Mouse (Mus musculus): ENCODE data around the gene Olfr1467. TPM values are rescaled to one million over a fixed set of nuclear protein-coding genes. Genes with fewer than 3 reads are reported as not detected.

Olfr1467 gene
- polyA plus RNA-seq (2015; fragmentation: Nextera tagmentation; extraction: Ambion mirVana): not detected in 2 replicates

- no peaks in the 10 kb centered on the region for H3K4me1 ChIP-seq
- H3K36me3 ChIP-seq: no peaks in the 10 kb centered on the region
- H3K4me3 ChIP-seq (replicated peaks): no peak within 1 kb of the TSS
- no peak within 1 kb of the TSS for H3K9ac ChIP-seq (replicated peaks)
- no peak within 1 kb of the TSS for H3K4me2 ChIP-seq
- ATAC-seq (ENCODE audit: low FRiP score): no peak
- no peaks in the 10 kb centered on the region for H3K9me3 ChIP-seq (replicated peaks)
- no peaks in the 10 kb centered on the region for H3K27me3 ChIP-seq (replicated peaks)
- 79% methylated on average over 2 of the region's 2 CpGs for WGBS
- no peak within 1 kb of the TSS for H3K27ac ChIP-seq (replicated peaks)
Observed at GRCm38 (mm10) chr19:13361936-13362335, at the start of gene Olfr1467. TSS of gene Olfr1467 (plus strand) at chr19:13362236.

- no peak within 1 kb of the TSS for H3K27ac ChIP-seq (replicated peaks)
- no peak within 1 kb of the TSS for H3K9ac ChIP-seq (replicated peaks)
- H3K36me3 ChIP-seq: no peaks in the 10 kb centered on the region
- H3K4me2 ChIP-seq: no peak within 1 kb of the TSS
- peaks cover 8% of the 10 kb centered on the region; the same call in 1 of the 2 replicates for H3K9me3 ChIP-seq (replicated peaks)
- no peaks in the 10 kb centered on the region for H3K27me3 ChIP-seq (replicated peaks)
- no peak within 1 kb of the TSS for H3K4me3 ChIP-seq (replicated peaks)
- no peak for ATAC-seq (ENCODE audit: low FRiP score)
- no peaks in the 10 kb centered on the region for H3K4me1 ChIP-seq
Observed at GRCm38 (mm10) chr19:13315441-13315840, 46.6 kb upstream of the Olfr1467 start, which contains the start of gene Olfr1465. TSS of gene Olfr1465 (minus strand) at chr19:13315541.

- H3K27me3 ChIP-seq (replicated peaks): no peaks in the 10 kb centered on the region
- WGBS: 92% methylated on average over 2 of the region's 2 CpGs
- H3K4me1 ChIP-seq: no peaks in the 10 kb centered on the region
- H3K4me2 ChIP-seq: no peak within 1 kb of the TSS
- H3K27ac ChIP-seq (replicated peaks): no peak within 1 kb of the TSS
- H3K9me3 ChIP-seq (replicated peaks): peaks cover 14% of the 10 kb centered on the region
- no peaks in the 10 kb centered on the region for H3K36me3 ChIP-seq
- ATAC-seq (ENCODE audit: low FRiP score): no peak
- no peak within 1 kb of the TSS for H3K4me3 ChIP-seq (replicated peaks)
- H3K9ac ChIP-seq (replicated peaks): no peak within 1 kb of the TSS
Observed at GRCm38 (mm10) chr19:13338562-13338961, 23.5 kb upstream of the Olfr1467 start, which contains the start of gene Olfr1466. TSS of gene Olfr1466 (plus strand) at chr19:13338862.

GRCm38 (mm10) chr19:13407549-13407948 lies 45.5 kb downstream of the Olfr1467 start, which contains the start of gene Olfr1469:
TSS of gene Olfr1469 (plus strand) at chr19:13407849.
- WGBS: 80% methylated on average over 2 of the region's 2 CpGs
- no peak for ATAC-seq (ENCODE audit: low FRiP score)
- no peak within 1 kb of the TSS for H3K4me2 ChIP-seq
- H3K4me3 ChIP-seq (replicated peaks): no peak within 1 kb of the TSS
- peaks cover 15% of the 10 kb centered on the region; the same call in 1 of the 2 replicates for H3K9me3 ChIP-seq (replicated peaks)
- no peak within 1 kb of the TSS for H3K9ac ChIP-seq (replicated peaks)
- H3K27ac ChIP-seq (replicated peaks): no peak within 1 kb of the TSS
- H3K36me3 ChIP-seq: no peaks in the 10 kb centered on the region
- H3K4me1 ChIP-seq: no peaks in the 10 kb centered on the region
- H3K27me3 ChIP-seq (replicated peaks): no peaks in the 10 kb centered on the region

Other genes with a start within 250 kb of the Olfr1467 start
- 0.03 TPM in 1 of 2 replicates, not detected in the other for gene Olfr1459, start 212.7 kb upstream of the Olfr1467 start, polyA plus RNA-seq (2015; fragmentation: Nextera tagmentation; extraction: Ambion mirVana)
- not detected in 2 replicates for gene Olfr1461, start 199.2 kb upstream of the Olfr1467 start, polyA plus RNA-seq (2015; fragmentation: Nextera tagmentation; extraction: Ambion mirVana)
- gene Olfr1462, start 176.5 kb upstream of the Olfr1467 start, polyA plus RNA-seq (2015; fragmentation: Nextera tagmentation; extraction: Ambion mirVana): not detected in 2 replicates
- gene Olfr1463, start 130.9 kb upstream of the Olfr1467 start, polyA plus RNA-seq (2015; fragmentation: Nextera tagmentation; extraction: Ambion mirVana): not detected in 2 replicates
- not detected in 2 replicates for gene Olfr1465, start 46.7 kb upstream of the Olfr1467 start, polyA plus RNA-seq (2015; fragmentation: Nextera tagmentation; extraction: Ambion mirVana)
- not detected in 2 replicates for gene Olfr1466, start 23.4 kb upstream of the Olfr1467 start, polyA plus RNA-seq (2015; fragmentation: Nextera tagmentation; extraction: Ambion mirVana)
- not detected in 2 replicates for gene Olfr1469, start 45.6 kb downstream of the Olfr1467 start, polyA plus RNA-seq (2015; fragmentation: Nextera tagmentation; extraction: Ambion mirVana)
- not detected in 2 replicates for gene Olfr1471, start 81.2 kb downstream of the Olfr1467 start, polyA plus RNA-seq (2015; fragmentation: Nextera tagmentation; extraction: Ambion mirVana)
- not detected in 2 replicates for gene Olfr1472, start 93.8 kb downstream of the Olfr1467 start, polyA plus RNA-seq (2015; fragmentation: Nextera tagmentation; extraction: Ambion mirVana)
- gene Olfr1474, start 107.3 kb downstream of the Olfr1467 start, polyA plus RNA-seq (2015; fragmentation: Nextera tagmentation; extraction: Ambion mirVana): not detected in 2 replicates
- gene Olfr1475, start 118.0 kb downstream of the Olfr1467 start, polyA plus RNA-seq (2015; fragmentation: Nextera tagmentation; extraction: Ambion mirVana): not detected in 2 replicates
- not detected in 2 replicates for gene Olfr1477, start 138.3 kb downstream of the Olfr1467 start, polyA plus RNA-seq (2015; fragmentation: Nextera tagmentation; extraction: Ambion mirVana)
- not detected in 2 replicates for gene Olfr1480, start 165.7 kb downstream of the Olfr1467 start, polyA plus RNA-seq (2015; fragmentation: Nextera tagmentation; extraction: Ambion mirVana)
- gene Olfr1484, start 221.3 kb downstream of the Olfr1467 start, polyA plus RNA-seq (2015; fragmentation: Nextera tagmentation; extraction: Ambion mirVana): not detected in 2 replicates

All from neural tube, embryonic 15.5 days (tissue).